Mouse (Mus musculus): Measurements from ENCODE around the gene Vangl1. TPM values are rescaled to one million over a fixed set of nuclear protein-coding genes. Genes with fewer than 3 reads are reported as not detected.

Gene Vangl1
- polyA plus RNA-seq, 1 experiment from 2014 or later = 7.8 TPM

DNA sequence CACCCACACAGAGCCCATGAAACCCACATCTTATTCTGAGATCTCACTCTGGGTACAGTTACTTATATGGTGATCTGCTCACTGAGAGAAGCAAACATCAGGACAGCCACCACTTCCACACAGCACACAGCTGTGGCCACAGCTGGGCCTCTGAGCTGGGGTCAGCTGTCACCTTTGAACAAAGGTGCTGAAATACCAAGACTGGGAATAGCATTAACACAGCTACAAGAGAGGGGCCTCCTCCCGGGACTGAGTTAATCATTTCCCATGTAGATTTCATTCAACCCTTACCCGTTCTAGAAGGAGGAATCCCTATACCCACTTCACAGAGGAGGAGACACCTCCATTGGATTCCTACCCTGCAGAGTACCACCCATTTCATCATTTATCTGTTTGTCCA is 8.7 kb downstream of the Vangl1 start:
- no peak overlapping the region for H3K9ac ChIP-seq (replicated peaks; ENCODE audit: low read length)
- no peak overlapping the region for H3K4me2 ChIP-seq (ENCODE audit: low read length)
- ATAC-seq (ENCODE audit: low FRiP score, low TSS enrichment) (no peak), DNase-seq (no peak)
- no peaks in the 10 kb centered on the region for H3K9me3 ChIP-seq (ENCODE audit: control insufficient read depth, low read length)
- peaks cover 22% of the 10 kb centered on the region for H3K27me3 ChIP-seq (ENCODE audit: control insufficient read depth, insufficient read depth, low read length)
- H3K4me1 ChIP-seq (ENCODE audit: control insufficient read depth, insufficient read depth, low read length) = peaks cover 30% of the 10 kb centered on the region
- H3K4me3 ChIP-seq (replicated peaks; ENCODE audit: low read depth, low read length) = no peak overlapping the region
- no peaks in the 10 kb centered on the region for H3K36me3 ChIP-seq (ENCODE audit: control insufficient read depth, insufficient read depth, low read length)
- no peak overlapping the region for H3K27ac ChIP-seq (replicated peaks; ENCODE audit: low read depth, low read length)
- whole genome bisulfite sequencing = 28% methylated on average over 2 of the region's 2 CpGs

DNA sequence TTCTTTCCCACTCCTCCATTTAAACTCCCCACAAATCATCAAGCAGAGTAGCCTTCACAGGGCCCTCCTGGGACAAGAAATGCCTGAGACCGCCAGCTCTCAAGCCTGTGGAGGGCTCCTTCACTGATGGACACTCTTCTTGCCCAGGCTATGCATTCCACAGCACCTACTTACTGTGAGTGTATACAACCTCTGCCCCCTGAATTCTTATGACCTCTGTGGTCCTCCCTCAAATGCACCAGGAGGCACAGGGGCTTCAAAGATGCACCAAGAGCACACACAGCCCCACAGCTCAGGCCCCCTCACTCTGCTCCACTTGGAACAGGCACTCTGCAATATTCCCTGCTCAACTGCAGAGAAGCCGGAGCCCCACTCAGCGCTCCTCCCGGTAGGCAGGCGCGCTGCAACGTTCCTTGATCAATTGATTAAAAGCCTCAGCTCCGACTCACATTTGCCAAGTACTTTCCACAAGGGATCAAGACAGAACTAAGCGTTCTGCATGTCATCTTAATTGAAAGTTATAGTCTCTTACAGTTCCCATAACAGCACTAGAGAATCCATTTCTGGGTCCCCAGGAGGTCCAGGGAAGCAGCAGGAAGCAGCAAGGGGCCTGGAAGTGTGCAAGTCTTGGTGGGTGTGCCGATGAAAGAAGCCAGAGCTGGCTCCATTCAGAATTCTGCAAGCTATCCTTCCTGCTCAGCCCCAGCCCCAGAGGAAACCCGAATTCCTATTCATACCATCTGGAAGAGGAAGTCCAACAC is 10.0 kb downstream of the Vangl1 start:
- WGBS = 1% methylated on average over 11 of the region's 11 CpGs
- H3K4me1 ChIP-seq (ENCODE audit: control insufficient read depth, insufficient read depth, low read length) = peaks cover 30% of the 10 kb centered on the region
- H3K4me2 ChIP-seq (ENCODE audit: low read length) = peak overlapping the region; percentile 43
- no peaks in the 10 kb centered on the region for H3K36me3 ChIP-seq (ENCODE audit: control insufficient read depth, insufficient read depth, low read length)
- no peak overlapping the region for H3K9ac ChIP-seq (replicated peaks; ENCODE audit: low read length)
- H3K4me3 ChIP-seq (replicated peaks; ENCODE audit: low read depth, low read length) = no peak overlapping the region
- ATAC-seq (ENCODE audit: low FRiP score, low TSS enrichment) (no peak), DNase-seq (peak; percentile 76)
- H3K9me3 ChIP-seq (ENCODE audit: control insufficient read depth, low read length) = no peaks in the 10 kb centered on the region
- peak overlapping the region; percentile 56 for H3K27ac ChIP-seq (replicated peaks; ENCODE audit: low read depth, low read length)
- peaks cover 21% of the 10 kb centered on the region for H3K27me3 ChIP-seq (ENCODE audit: control insufficient read depth, insufficient read depth, low read length)

DNA sequence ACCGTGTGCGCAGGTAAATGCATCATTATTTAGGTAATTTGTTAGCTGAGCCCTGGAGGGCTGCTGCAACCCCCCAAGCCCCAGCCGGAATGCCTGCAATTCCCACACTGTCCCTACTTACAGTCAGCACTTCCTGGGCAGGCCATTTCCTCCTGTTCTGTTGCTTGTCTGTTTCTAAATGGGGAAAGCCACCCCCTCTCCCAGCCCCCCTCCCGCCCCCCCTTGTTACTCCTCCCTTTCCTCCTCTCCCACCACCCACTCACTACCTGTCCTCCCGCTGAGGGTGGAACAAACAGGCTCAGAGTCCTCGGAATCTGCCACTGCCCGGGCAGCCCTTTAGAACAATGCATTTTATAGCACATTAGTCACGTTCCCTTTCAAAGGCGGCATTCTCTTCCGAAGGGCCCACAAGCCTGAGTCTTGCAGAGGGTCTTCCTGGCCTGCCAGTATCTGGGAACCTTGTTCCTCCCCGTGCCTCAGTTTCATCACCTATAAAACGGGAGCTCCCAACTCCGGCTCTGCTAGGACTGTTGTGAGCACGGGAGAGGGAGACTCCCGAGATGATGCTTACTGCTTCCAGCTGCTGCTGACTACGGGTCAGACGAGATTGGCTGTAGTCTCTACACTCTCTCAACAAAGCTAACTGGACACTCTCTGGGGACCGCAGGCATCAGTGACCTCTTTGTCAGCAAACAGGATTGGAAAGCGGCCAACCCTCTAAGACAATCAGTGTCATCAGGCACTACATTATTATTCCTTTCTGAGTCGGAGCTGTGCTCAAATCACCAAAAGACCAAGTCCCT is 10.8 kb downstream of the Vangl1 start:
- Histone ChIP-seq H3K4me1 (ENCODE audit: control insufficient read depth, insufficient read depth, low read length) (peaks cover 33% of the 10 kb centered on the region), H3K9me3 (ENCODE audit: control insufficient read depth, low read length) (no peaks in the 10 kb centered on the region), H3K27me3 (ENCODE audit: control insufficient read depth, insufficient read depth, low read length) (peaks cover 21% of the 10 kb centered on the region), H3K27ac (replicated peaks; ENCODE audit: low read depth, low read length) (peak overlapping the region; percentile 56; the same call in 1 of the 2 replicates), H3K4me2 (ENCODE audit: low read length) (peak overlapping the region; percentile 43), H3K36me3 (ENCODE audit: control insufficient read depth, insufficient read depth, low read length) (no peaks in the 10 kb centered on the region), H3K9ac (replicated peaks; ENCODE audit: low read length) (no peak overlapping the region), H3K4me3 (replicated peaks; ENCODE audit: low read depth, low read length) (no peak overlapping the region)
- DNase-seq = peak; percentile 61
- WGBS = 3% methylated on average over 19 of the region's 20 CpGs
- 0 out of 2 replicates have a peak, but pooled peaks have one; percentile 11 for ATAC-seq (ENCODE audit: low FRiP score, low TSS enrichment)

DNA sequence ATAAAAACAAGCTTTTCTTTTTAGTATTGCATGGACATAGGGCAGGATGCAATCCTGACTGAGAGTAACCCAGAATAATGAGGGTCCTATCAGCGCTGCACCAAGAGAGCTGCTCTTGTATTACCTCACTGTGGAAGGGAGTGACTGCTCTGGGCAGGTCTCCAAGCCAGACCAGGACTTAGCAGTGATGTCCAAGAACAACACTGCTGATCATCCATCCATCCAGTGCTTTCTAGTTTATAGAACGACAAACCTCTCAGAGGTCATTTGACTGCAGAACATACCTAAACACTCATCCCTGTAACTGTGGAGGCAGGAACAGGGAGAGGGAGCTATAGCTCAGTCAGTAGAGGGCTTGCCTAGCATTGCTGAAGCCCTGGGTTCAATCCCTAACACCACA is 11.9 kb downstream of the Vangl1 start:
- no peak for DNase-seq
- H3K4me2 ChIP-seq (ENCODE audit: low read length) = no peak overlapping the region
- peaks cover 21% of the 10 kb centered on the region for H3K27me3 ChIP-seq (ENCODE audit: control insufficient read depth, insufficient read depth, low read length)
- no peak overlapping the region for H3K27ac ChIP-seq (replicated peaks; ENCODE audit: low read depth, low read length)
- H3K36me3 ChIP-seq (ENCODE audit: control insufficient read depth, insufficient read depth, low read length) = no peaks in the 10 kb centered on the region
- 66% methylated on average over 2 of the region's 2 CpGs for WGBS
- H3K4me1 ChIP-seq (ENCODE audit: control insufficient read depth, insufficient read depth, low read length) = peaks cover 33% of the 10 kb centered on the region
- ATAC-seq (ENCODE audit: low FRiP score, low TSS enrichment) = no peak
- no peak overlapping the region for H3K9ac ChIP-seq (replicated peaks; ENCODE audit: low read length)
- no peaks in the 10 kb centered on the region for H3K9me3 ChIP-seq (ENCODE audit: control insufficient read depth, low read length)
- no peak overlapping the region for H3K4me3 ChIP-seq (replicated peaks; ENCODE audit: low read depth, low read length)

DNA sequence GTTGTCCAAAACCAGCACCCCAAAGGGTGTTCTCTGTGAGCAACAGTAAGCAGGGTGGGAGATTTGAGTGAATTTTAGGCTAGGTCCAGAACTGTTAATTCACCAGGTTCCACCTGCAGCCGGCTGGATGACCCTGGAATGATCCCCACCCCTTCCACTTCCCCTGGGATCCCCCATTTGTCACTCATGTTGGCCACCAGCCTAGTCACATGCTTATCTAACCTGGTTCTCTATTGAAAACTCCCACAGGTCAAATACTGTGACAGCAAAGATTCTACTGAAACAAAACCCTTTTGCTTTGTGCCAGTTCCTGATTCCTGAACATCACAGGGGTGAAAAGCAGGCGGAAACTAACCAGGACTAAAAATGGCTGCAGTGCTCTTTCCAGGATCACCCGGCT is 12.9 kb downstream of the Vangl1 start:
- Histone ChIP-seq H3K4me1 (ENCODE audit: control insufficient read depth, insufficient read depth, low read length) (peaks cover 33% of the 10 kb centered on the region), H3K27me3 (ENCODE audit: control insufficient read depth, insufficient read depth, low read length) (peaks cover 21% of the 10 kb centered on the region), H3K9me3 (ENCODE audit: control insufficient read depth, low read length) (no peaks in the 10 kb centered on the region), H3K4me3 (replicated peaks; ENCODE audit: low read depth, low read length) (no peak overlapping the region), H3K4me2 (ENCODE audit: low read length) (no peak overlapping the region), H3K36me3 (ENCODE audit: control insufficient read depth, insufficient read depth, low read length) (no peaks in the 10 kb centered on the region), H3K27ac (replicated peaks; ENCODE audit: low read depth, low read length) (no peak overlapping the region), H3K9ac (replicated peaks; ENCODE audit: low read length) (no peak overlapping the region)
- no peak for ATAC-seq (ENCODE audit: low FRiP score, low TSS enrichment)
- 70% methylated on average over 3 of the region's 3 CpGs for WGBS
- DNase-seq = no peak

DNA sequence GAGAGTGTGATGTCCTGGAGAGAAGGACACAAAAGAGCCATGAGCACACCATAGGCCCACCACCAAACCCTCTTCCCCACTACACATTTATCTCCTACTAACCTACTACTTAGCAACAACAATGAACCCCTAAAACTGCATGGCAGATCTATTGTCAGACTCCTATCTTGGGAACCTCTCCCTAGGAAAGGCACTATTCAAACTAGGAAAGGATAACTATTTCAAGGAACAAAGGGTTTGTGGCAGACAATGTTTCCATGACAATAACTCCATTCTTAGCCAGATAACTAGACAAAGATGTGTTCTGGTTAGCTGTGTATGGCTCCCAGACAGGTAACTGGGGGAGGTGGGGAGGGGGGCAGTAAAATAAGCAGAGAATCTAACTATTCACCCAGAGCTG is 13.9 kb downstream of the Vangl1 start:
- Histone ChIP-seq H3K27ac (replicated peaks; ENCODE audit: low read depth, low read length) (no peak overlapping the region), H3K9me3 (ENCODE audit: control insufficient read depth, low read length) (no peaks in the 10 kb centered on the region), H3K4me2 (ENCODE audit: low read length) (no peak overlapping the region), H3K4me3 (replicated peaks; ENCODE audit: low read depth, low read length) (no peak overlapping the region), H3K9ac (replicated peaks; ENCODE audit: low read length) (no peak overlapping the region), H3K27me3 (ENCODE audit: control insufficient read depth, insufficient read depth, low read length) (peaks cover 11% of the 10 kb centered on the region; the same call in 1 of the 2 replicates), H3K36me3 (ENCODE audit: control insufficient read depth, insufficient read depth, low read length) (no peaks in the 10 kb centered on the region), H3K4me1 (ENCODE audit: control insufficient read depth, insufficient read depth, low read length) (peaks cover 33% of the 10 kb centered on the region)
- ATAC-seq (ENCODE audit: low FRiP score, low TSS enrichment) (no peak), DNase-seq (no peak)

DNA sequence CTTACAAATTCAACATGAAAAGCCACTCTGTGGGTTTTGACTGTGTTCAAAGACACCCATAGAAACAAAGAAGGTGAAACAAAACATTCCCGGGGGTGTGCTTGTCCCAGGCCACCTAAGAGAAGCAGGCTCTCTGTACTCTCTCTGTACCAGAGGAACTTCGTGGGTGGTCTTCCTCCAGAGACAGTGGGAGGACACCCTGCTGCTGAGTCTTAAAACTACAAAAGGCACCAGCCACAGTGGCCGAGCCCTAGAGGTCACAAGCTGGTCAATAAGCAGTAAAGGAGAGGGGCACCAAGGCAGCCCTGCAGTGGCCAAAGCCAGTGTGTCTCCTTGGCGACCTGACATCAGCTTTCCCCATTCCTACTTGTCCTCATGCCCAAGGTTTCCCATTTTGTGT is 14.5 kb downstream of the Vangl1 start:
- peaks cover 5% of the 10 kb centered on the region; the same call in 1 of the 2 replicates for H3K27me3 ChIP-seq (ENCODE audit: control insufficient read depth, insufficient read depth, low read length)
- ATAC-seq (ENCODE audit: low FRiP score, low TSS enrichment) (no peak), DNase-seq (no peak)
- 2% methylated on average over 4 of the region's 4 CpGs for WGBS
- H3K9ac ChIP-seq (replicated peaks; ENCODE audit: low read length) = no peak overlapping the region
- peaks cover 29% of the 10 kb centered on the region for H3K4me1 ChIP-seq (ENCODE audit: control insufficient read depth, insufficient read depth, low read length)
- no peak overlapping the region for H3K27ac ChIP-seq (replicated peaks; ENCODE audit: low read depth, low read length)
- no peak overlapping the region for H3K4me2 ChIP-seq (ENCODE audit: low read length)
- H3K36me3 ChIP-seq (ENCODE audit: control insufficient read depth, insufficient read depth, low read length) = no peaks in the 10 kb centered on the region
- no peaks in the 10 kb centered on the region for H3K9me3 ChIP-seq (ENCODE audit: control insufficient read depth, low read length)
- no peak overlapping the region for H3K4me3 ChIP-seq (replicated peaks; ENCODE audit: low read depth, low read length)

DNA sequence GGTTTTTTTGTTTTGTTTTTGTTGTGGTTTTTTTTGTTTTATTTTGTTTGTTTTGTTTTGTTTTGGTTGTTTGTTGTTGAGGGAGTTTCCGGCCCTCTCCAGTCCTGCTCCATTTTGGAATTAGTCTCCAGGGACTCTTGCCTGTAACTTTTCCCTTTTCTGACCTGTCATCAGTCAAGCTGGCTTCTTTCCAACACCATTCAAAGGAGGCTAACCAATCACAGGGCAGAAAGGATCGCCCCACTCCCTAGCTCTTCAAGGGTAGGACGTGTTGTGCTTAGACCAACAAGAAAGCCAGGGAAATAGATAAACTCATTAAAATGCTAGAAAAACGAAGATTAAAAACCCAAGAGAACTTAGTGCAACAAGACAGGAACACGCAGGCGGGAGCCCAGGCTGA is 15.5 kb downstream of the Vangl1 start:
- H3K4me2 ChIP-seq (ENCODE audit: low read length) = peak overlapping the region; percentile 27
- peak; percentile 42; the same call in 1 of the 2 replicates for ATAC-seq (ENCODE audit: low FRiP score, low TSS enrichment)
- no peaks in the 10 kb centered on the region for H3K36me3 ChIP-seq (ENCODE audit: control insufficient read depth, insufficient read depth, low read length)
- no peaks in the 10 kb centered on the region for H3K9me3 ChIP-seq (ENCODE audit: control insufficient read depth, low read length)
- H3K4me3 ChIP-seq (replicated peaks; ENCODE audit: low read depth, low read length) = no peak overlapping the region
- peaks cover 19% of the 10 kb centered on the region for H3K4me1 ChIP-seq (ENCODE audit: control insufficient read depth, insufficient read depth, low read length)
- peak; percentile 62 for DNase-seq
- no peak overlapping the region for H3K9ac ChIP-seq (replicated peaks; ENCODE audit: low read length)
- no peak overlapping the region for H3K27ac ChIP-seq (replicated peaks; ENCODE audit: low read depth, low read length)
- 0 out of 2 replicates have a peak, but pooled peaks cover 5% of the 10 kb centered on the region for H3K27me3 ChIP-seq (ENCODE audit: control insufficient read depth, insufficient read depth, low read length)
- 8% methylated on average over 6 of the region's 6 CpGs for WGBS
